Mouse (Mus musculus) hindbrain, embryonic 13.5 days (tissue): ENCODE results near the gene Tex35. TPM values are rescaled to one million over a fixed set of nuclear protein-coding genes. Genes with fewer than 3 reads are reported as not detected.

Experiments
- ATAC-seq: fragments of 200-750 bp; cut with Nextera tagmentation; 2 replicates; pipeline ENCODE4 v1.8.0; 2017; ENCODE audit warnings: moderate TSS enrichment; ENCODE audit not compliant: low FRiP score
- H3K27ac ChIP-seq: fragments of 300-500 bp; sonication (generic); 2 replicates; pipeline ENCODE4 v1.5.1; 2015; ENCODE audit warnings: inconsistent platforms, mild to moderate bottlenecking, moderate library complexity
- H3K27me3 ChIP-seq: fragments of 300-500 bp; sonication (generic); 2 replicates; pipeline ENCODE4 v1.6.1; 2015; ENCODE audit warnings: mild to moderate bottlenecking, inconsistent platforms
- H3K36me3 ChIP-seq: fragments of 300-500 bp; sonication (generic); 2 replicates; pipeline ENCODE4 v1.6.1; 2015; ENCODE audit warnings: mild to moderate bottlenecking, inconsistent platforms
- H3K4me1 ChIP-seq: fragments of 300-500 bp; sonication (generic); replicated peaks from 2 replicates; pipeline ENCODE4 v1.6.1; 2015; ENCODE audit warnings: inconsistent platforms
- H3K4me2 ChIP-seq: fragments of 300-500 bp; sonication (generic); 2 replicates; pipeline ENCODE4 v1.6.1; 2015; ENCODE audit warnings: inconsistent platforms, mild to moderate bottlenecking, moderate library complexity
- H3K4me3 ChIP-seq: fragments of 300-500 bp; sonication (generic); 2 replicates; pipeline ENCODE4 v1.5.1; 2015; ENCODE audit warnings: mild to moderate bottlenecking, inconsistent platforms
- H3K9ac ChIP-seq: fragments of 300-500 bp; sonication (generic); 2 replicates; pipeline ENCODE4 v1.6.1; 2015; ENCODE audit warnings: mild to moderate bottlenecking, inconsistent platforms
- H3K9me3 ChIP-seq: fragments of 300-500 bp; sonication (generic); 2 replicates; pipeline ENCODE4 v1.6.1; 2016; ENCODE audit warnings: inconsistent platforms
- WGBS: fragments of 180-500 bp; shearing (Covaris S2); methylation state at CpG from one replicate; pipeline ENCODE4 v1.1.7; 2015; 5-methylcytosine and 5-hydroxymethylcytosine counted together
- polyA plus RNA-seq: library from polyadenylated mRNA; unstranded; fragments of >200 nt; fragmentation: Nextera tagmentation; extraction: Ambion mirVana; gene quantifications from 2 replicates; pipeline ENCODE4 v1.2.1, GENCODE M21; 2015

Tex35 gene
- polyA plus RNA-seq, 1 experiment from 2014 or later: not detected

- Histone ChIP-seq H3K4me3 (no peak overlapping the region), H3K36me3 (no peaks in the 10 kb centered on the region), H3K9ac (no peak overlapping the region), H3K9me3 (no peaks in the 10 kb centered on the region), H3K4me2 (no peak overlapping the region), H3K27me3 (peaks cover 3% of the 10 kb centered on the region; the same call in 1 of the 2 replicates), H3K27ac (0 out of 2 replicates have a peak overlapping the region, but pooled peaks have one; percentile 0), H3K4me1 (peaks cover 30% of the 10 kb centered on the region)
- WGBS: 29% methylated on average over 11 of the region's 11 CpGs
- no peak for ATAC-seq
These were observed 29.0 kb downstream of the Tex35 start for GRCm38 (mm10) chr1:157079384-157080025.

- Histone ChIP-seq H3K9ac (no peak overlapping the region), H3K9me3 (no peaks in the 10 kb centered on the region), H3K27me3 (peaks cover 9% of the 10 kb centered on the region), H3K4me2 (no peak overlapping the region), H3K27ac (no peak overlapping the region), H3K4me3 (no peak overlapping the region), H3K36me3 (no peaks in the 10 kb centered on the region), H3K4me1 (peaks cover 30% of the 10 kb centered on the region)
- ATAC-seq: no peak
- WGBS: 57% methylated on average over 43 of the region's 43 CpGs
These were observed 31.4 kb downstream of the Tex35 start for GRCm38 (mm10) chr1:157076781-157077705.

GRCm38 (mm10) chr1:157076257-157076656, 32.2 kb downstream of the Tex35 start:
- 7% methylated on average over 15 of the region's 15 CpGs for WGBS
- Histone ChIP-seq H3K4me3 (no peak overlapping the region), H3K4me2 (no peak overlapping the region), H3K27me3 (peaks cover 9% of the 10 kb centered on the region), H3K27ac (no peak overlapping the region), H3K9me3 (no peaks in the 10 kb centered on the region), H3K4me1 (peaks cover 27% of the 10 kb centered on the region), H3K36me3 (no peaks in the 10 kb centered on the region), H3K9ac (no peak overlapping the region)
- peak; percentile 63 for ATAC-seq

- no peak for ATAC-seq
- no peak overlapping the region for H3K27ac ChIP-seq
- H3K36me3 ChIP-seq: no peaks in the 10 kb centered on the region
- H3K4me1 ChIP-seq: peaks cover 25% of the 10 kb centered on the region
- 63% methylated on average over 7 of the region's 7 CpGs for WGBS
- H3K9ac ChIP-seq: no peak overlapping the region
- H3K9me3 ChIP-seq: no peaks in the 10 kb centered on the region
- no peak overlapping the region for H3K4me2 ChIP-seq
- H3K4me3 ChIP-seq: no peak overlapping the region
- H3K27me3 ChIP-seq: peaks cover 9% of the 10 kb centered on the region
These were observed 33.5 kb downstream of the Tex35 start for GRCm38 (mm10) chr1:157074937-157075336.

GRCm38 (mm10) chr1:157074371-157074770, 34.1 kb downstream of the Tex35 start:
- H3K9me3 ChIP-seq: no peaks in the 10 kb centered on the region
- H3K27ac ChIP-seq: no peak overlapping the region
- H3K27me3 ChIP-seq: peaks cover 9% of the 10 kb centered on the region
- WGBS: 78% methylated on average over 6 of the region's 6 CpGs
- H3K4me3 ChIP-seq: no peak overlapping the region
- H3K4me1 ChIP-seq: peaks cover 20% of the 10 kb centered on the region
- H3K36me3 ChIP-seq: no peaks in the 10 kb centered on the region
- H3K9ac ChIP-seq: no peak overlapping the region
- no peak for ATAC-seq
- H3K4me2 ChIP-seq: no peak overlapping the region

GRCm38 (mm10) chr1:157073592-157073991, 34.9 kb downstream of the Tex35 start:
- Histone ChIP-seq H3K36me3 (no peaks in the 10 kb centered on the region), H3K9me3 (no peaks in the 10 kb centered on the region), H3K9ac (no peak overlapping the region), H3K4me1 (peaks cover 16% of the 10 kb centered on the region), H3K4me3 (no peak overlapping the region), H3K27me3 (peaks cover 9% of the 10 kb centered on the region), H3K27ac (no peak overlapping the region), H3K4me2 (no peak overlapping the region)
- ATAC-seq: no peak
- WGBS: 61% methylated on average over 4 of the region's 4 CpGs

- H3K4me1 ChIP-seq: peaks cover 20% of the 10 kb centered on the region
- no peak for ATAC-seq
- H3K9me3 ChIP-seq: no peaks in the 10 kb centered on the region
- no peaks in the 10 kb centered on the region for H3K36me3 ChIP-seq
- H3K4me3 ChIP-seq: no peak overlapping the region
- H3K9ac ChIP-seq: no peak overlapping the region
- no peak overlapping the region for H3K27ac ChIP-seq
- 54% methylated on average over 15 of the region's 15 CpGs for WGBS
- H3K27me3 ChIP-seq: peaks cover 6% of the 10 kb centered on the region; the same call in 1 of the 2 replicates
- no peak overlapping the region for H3K4me2 ChIP-seq
These were observed 39.2 kb downstream of the Tex35 start for GRCm38 (mm10) chr1:157069181-157069828.

GRCm38 (mm10) chr1:157068316-157068715, 40.2 kb downstream of the Tex35 start:
- H3K4me2 ChIP-seq: no peak overlapping the region
- no peak overlapping the region for H3K27ac ChIP-seq
- peaks cover 26% of the 10 kb centered on the region for H3K4me1 ChIP-seq
- H3K4me3 ChIP-seq: no peak overlapping the region
- no peaks in the 10 kb centered on the region for H3K36me3 ChIP-seq
- H3K27me3 ChIP-seq: 0 out of 2 replicates have a peak, but pooled peaks cover 2% of the 10 kb centered on the region
- no peak overlapping the region for H3K9ac ChIP-seq
- no peaks in the 10 kb centered on the region for H3K9me3 ChIP-seq
- no peak for ATAC-seq

- Histone ChIP-seq H3K9ac (no peak overlapping the region), H3K27ac (no peak overlapping the region), H3K36me3 (no peaks in the 10 kb centered on the region), H3K4me2 (no peak overlapping the region), H3K4me3 (no peak overlapping the region), H3K27me3 (no peaks in the 10 kb centered on the region), H3K4me1 (peaks cover 27% of the 10 kb centered on the region), H3K9me3 (no peaks in the 10 kb centered on the region)
- ATAC-seq: no peak
- 76% methylated on average over 12 of the region's 12 CpGs for WGBS
These were observed 42.4 kb downstream of the Tex35 start for GRCm38 (mm10) chr1:157065819-157066730.

- peak; percentile 33; the same call in 1 of the 2 replicates for ATAC-seq
- 54% methylated on average over 13 of the region's 13 CpGs for WGBS
- peaks cover 25% of the 10 kb centered on the region for H3K4me1 ChIP-seq
- no peak overlapping the region for H3K9ac ChIP-seq
- no peaks in the 10 kb centered on the region for H3K27me3 ChIP-seq
- no peak overlapping the region for H3K4me2 ChIP-seq
- H3K36me3 ChIP-seq: no peaks in the 10 kb centered on the region
- H3K4me3 ChIP-seq: no peak overlapping the region
- no peaks in the 10 kb centered on the region for H3K9me3 ChIP-seq
- H3K27ac ChIP-seq: peak overlapping the region; percentile 48; the same call in 1 of the 2 replicates
These were observed 45.0 kb downstream of the Tex35 start for GRCm38 (mm10) chr1:157063318-157064115.

GRCm38 (mm10) chr1:157062445-157062825, 46.0 kb downstream of the Tex35 start:
- ATAC-seq: no peak
- H3K27me3 ChIP-seq: no peaks in the 10 kb centered on the region
- no peaks in the 10 kb centered on the region for H3K9me3 ChIP-seq
- H3K4me2 ChIP-seq: no peak overlapping the region
- H3K36me3 ChIP-seq: no peaks in the 10 kb centered on the region
- no peak overlapping the region for H3K9ac ChIP-seq
- H3K4me1 ChIP-seq: peaks cover 25% of the 10 kb centered on the region
- WGBS: 86% methylated on average over 5 of the region's 5 CpGs
- no peak overlapping the region for H3K4me3 ChIP-seq
- no peak overlapping the region for H3K27ac ChIP-seq
